Mouse (Mus musculus): ENCODE measurements around the gene Fpgs.

Fpgs gene

GRCm38 (mm10) chr2:32704021-32704421, at the start of gene Fpgs:
Gene Fpgs, minus strand, starts transcription at chr2:32704145.
- no peak for DNase-seq (ENCODE audit: low read depth, low spot score)

GRCm38 (mm10) chr2:32752181-32752580, 48.2 kb upstream of the Fpgs start:
- no peak for DNase-seq (ENCODE audit: low read depth, low spot score)

GRCm38 (mm10) chr2:32751665-32752033, 47.7 kb upstream of the Fpgs start:
- no peak for DNase-seq (ENCODE audit: low read depth, low spot score)

GRCm38 (mm10) chr2:32750887-32751664, 47.1 kb upstream of the Fpgs start:
- DNase-seq (ENCODE audit: low read depth, low spot score) = no peak

GRCm38 (mm10) chr2:32750199-32750598, 46.3 kb upstream of the Fpgs start:
- DNase-seq (ENCODE audit: low read depth, low spot score) = no peak

- no peak for DNase-seq (ENCODE audit: low read depth, low spot score)
These were observed 45.1 kb upstream of the Fpgs start for GRCm38 (mm10) chr2:32749082-32749481.

- no peak for DNase-seq (ENCODE audit: low read depth, low spot score)
These were observed 40.5 kb upstream of the Fpgs start for GRCm38 (mm10) chr2:32744272-32744982.

- no peak for DNase-seq (ENCODE audit: low read depth, low spot score)
These were observed 38.2 kb upstream of the Fpgs start for GRCm38 (mm10) chr2:32742173-32742531.

GRCm38 (mm10) chr2:32741273-32742172, 37.6 kb upstream of the Fpgs start:
- DNase-seq (ENCODE audit: low read depth, low spot score) = no peak

GRCm38 (mm10) chr2:32740916-32741272, 36.9 kb upstream of the Fpgs start, which contains the start of gene 6330409D20Rik:
Gene 6330409D20Rik, minus strand, starts transcription at chr2:32741016.
- no peak for DNase-seq (ENCODE audit: low read depth, low spot score)

GRCm38 (mm10) chr2:32739311-32739710, 35.4 kb upstream of the Fpgs start:
- no peak for DNase-seq (ENCODE audit: low read depth, low spot score)

- no peak for DNase-seq (ENCODE audit: low read depth, low spot score)
These were observed 33.1 kb upstream of the Fpgs start for GRCm38 (mm10) chr2:32737008-32737407.

- DNase-seq (ENCODE audit: low read depth, low spot score) = no peak
These were observed 32.4 kb upstream of the Fpgs start for GRCm38 (mm10) chr2:32736306-32736829.

- DNase-seq (ENCODE audit: low read depth, low spot score) = no peak
These were observed 31.0 kb upstream of the Fpgs start for GRCm38 (mm10) chr2:32734933-32735332.

- no peak for DNase-seq (ENCODE audit: low read depth, low spot score)
These were observed 30.5 kb upstream of the Fpgs start for GRCm38 (mm10) chr2:32734480-32734879.

- DNase-seq (ENCODE audit: low read depth, low spot score) = no peak
These were observed 28.8 kb upstream of the Fpgs start for GRCm38 (mm10) chr2:32732695-32733094.

- DNase-seq (ENCODE audit: low read depth, low spot score) = no peak
These were observed 28.0 kb upstream of the Fpgs start for GRCm38 (mm10) chr2:32731911-32732310.

- no peak for DNase-seq (ENCODE audit: low read depth, low spot score)
These were observed 26.9 kb upstream of the Fpgs start for GRCm38 (mm10) chr2:32730854-32731253.

GRCm38 (mm10) chr2:32729547-32729946, 25.6 kb upstream of the Fpgs start:
- no peak for DNase-seq (ENCODE audit: low read depth, low spot score)

- DNase-seq (ENCODE audit: low read depth, low spot score) = no peak
These were observed 24.5 kb upstream of the Fpgs start for GRCm38 (mm10) chr2:32728463-32728862.

GRCm38 (mm10) chr2:32727435-32727834, 23.5 kb upstream of the Fpgs start:
- peak; percentile 74 for DNase-seq (ENCODE audit: low read depth, low spot score)

Data from CD4-positive, CD25-positive, alpha-beta regulatory T cell, adult 2 months (primary cell).